Mouse (Mus musculus) liver, postnatal 0 days (tissue): ENCODE measurements around the gene Acaca.

Experiments
- CTCF ChIP-seq: sonication (generic); IDR thresholded peaks from 2 replicates; pipeline ENCODE4 v1.5.1; 2016; ENCODE audit warnings: antibody characterized with exemption, low read depth
- EP300 ChIP-seq: IDR thresholded peaks from 2 replicates; pipeline ENCODE4 v1.6.1; 2016; ENCODE audit warnings: antibody characterized with exemption, low read depth, mild to moderate bottlenecking

GRCm38 (mm10) chr11:84293288-84293687, 163.8 kb downstream of the Acaca start:
- no peak for TF ChIP-seq CTCF
- TF ChIP-seq EP300: no peak
